Mouse (Mus musculus) small intestine, adult 2 months (tissue): Measurements from ENCODE around the gene Fgfr1op2.

Source experiments
- CTCF ChIP-seq: fragments of 200-500 bp; IDR thresholded peaks from 2 replicates; pipeline ENCODE4 v1.5.1; 2012; ENCODE audit warnings: low read depth, mild to moderate bottlenecking, control low read depth, inconsistent platforms, low read length, moderate library complexity, mixed read lengths; ENCODE audit not compliant: insufficient replicate concordance, insufficient read length; ENCODE audit errors: extremely low read depth
- POLR2A ChIP-seq: fragments of 200-500 bp; IDR thresholded peaks from 2 replicates; pipeline ENCODE4 v1.6.1; 2012; ENCODE audit warnings: low read depth, mild to moderate bottlenecking, control low read depth, inconsistent platforms, low read length, moderate library complexity

GRCm38 (mm10) chr6:146577310-146578109 lies 507 bp downstream of the Fgfr1op2 start, which contains the start of gene Ints13:
- TF ChIP-seq POLR2A = peak; percentile 82
- no peak; the same call in 1 of the 2 replicates for TF ChIP-seq CTCF
